Mouse (Mus musculus) liver, embryonic 14.5 days (tissue): Measurements from ENCODE around the gene Rab21.

Source experiments
- CTCF ChIP-seq: IDR thresholded peaks from 2 replicates; pipeline ENCODE4 v1.5.1; 2016; ENCODE audit warnings: antibody characterized with exemption, low read depth, control low read depth
- EP300 ChIP-seq: IDR thresholded peaks from 2 replicates; pipeline ENCODE4 v1.6.1; 2016; ENCODE audit warnings: antibody characterized with exemption, low read depth

- TF ChIP-seq CTCF: no peak
- no peak for TF ChIP-seq EP300
Observed at GRCm38 (mm10) chr10:115358216-115358919, 43.0 kb upstream of the Rab21 start.
